20 mouse cellular contexts compared by ENCODE assay signal in genomic region chr8:81491706-81492204, GRCm38 (mm10).
"Had no signal": no experiment of that assay in that cellular context is flagged by ENCODE, and none has a peak within 500 bp of the region (broad histone marks: within the 10 kb centered on the region; RNA-seq: fewer than 3 reads in every experiment).

No protein-coding gene starts in this region.

- DNase-seq: kidney, adult 2 months; kidney, postnatal 10 days; liver; lung, adult 18-20 months; lung, postnatal 10 days; lung, postnatal 36 days; midbrain, embryonic 14.5 days; retina, postnatal 1 day; right cerebral cortex, postnatal 25 days; spleen, adult 18-20 months; thymus, postnatal 25 days had no signal

- H3K36me3 ChIP-seq: kidney, embryonic 15.5 days; limb, embryonic 10.5 days; limb, embryonic 13.5 days; liver, embryonic 12.5 days; liver, embryonic 15.5 days; lung, embryonic 15.5 days; neural tube, embryonic 13.5 days; stomach, embryonic 15.5 days had no signal

- ATAC-seq: liver, embryonic 12.5 days had no signal

- H3K27ac ChIP-seq: limb, embryonic 10.5 days; limb, embryonic 13.5 days; liver, embryonic 12.5 days; liver, embryonic 15.5 days; lung, embryonic 15.5 days; neural tube, embryonic 13.5 days; stomach, embryonic 15.5 days had no signal

- H3K4me3 ChIP-seq: kidney, embryonic 15.5 days; limb, embryonic 10.5 days; limb, embryonic 13.5 days; liver, embryonic 12.5 days; liver, embryonic 15.5 days; lung, embryonic 15.5 days; neural tube, embryonic 13.5 days; stomach, embryonic 15.5 days had no signal

- H3K27me3 ChIP-seq: kidney, embryonic 15.5 days; limb, embryonic 13.5 days; liver, embryonic 12.5 days; liver, embryonic 15.5 days; lung, embryonic 15.5 days; neural tube, embryonic 13.5 days; stomach, embryonic 15.5 days had no signal

- H3K9ac ChIP-seq: kidney, embryonic 15.5 days; limb, embryonic 13.5 days; liver, embryonic 12.5 days; liver, embryonic 15.5 days; lung, embryonic 15.5 days; neural tube, embryonic 13.5 days; stomach, embryonic 15.5 days had no signal

- H3K9me3 ChIP-seq: kidney, embryonic 15.5 days; limb, embryonic 10.5 days; limb, embryonic 13.5 days; liver, embryonic 12.5 days; liver, embryonic 15.5 days; lung, embryonic 15.5 days; neural tube, embryonic 13.5 days; stomach, embryonic 15.5 days had no signal

- H3K4me1 ChIP-seq: limb, embryonic 10.5 days; limb, embryonic 13.5 days; liver, embryonic 12.5 days; liver, embryonic 15.5 days; lung, embryonic 15.5 days; neural tube, embryonic 13.5 days; stomach, embryonic 15.5 days had no signal

- H3K4me2 ChIP-seq: kidney, embryonic 15.5 days; limb, embryonic 13.5 days; liver, embryonic 12.5 days; liver, embryonic 15.5 days; lung, embryonic 15.5 days; midbrain, embryonic 11.5 days; neural tube, embryonic 13.5 days; stomach, embryonic 15.5 days had no signal
